9 mouse cellular contexts compared by ENCODE assay signal in the genomic region with DNA sequence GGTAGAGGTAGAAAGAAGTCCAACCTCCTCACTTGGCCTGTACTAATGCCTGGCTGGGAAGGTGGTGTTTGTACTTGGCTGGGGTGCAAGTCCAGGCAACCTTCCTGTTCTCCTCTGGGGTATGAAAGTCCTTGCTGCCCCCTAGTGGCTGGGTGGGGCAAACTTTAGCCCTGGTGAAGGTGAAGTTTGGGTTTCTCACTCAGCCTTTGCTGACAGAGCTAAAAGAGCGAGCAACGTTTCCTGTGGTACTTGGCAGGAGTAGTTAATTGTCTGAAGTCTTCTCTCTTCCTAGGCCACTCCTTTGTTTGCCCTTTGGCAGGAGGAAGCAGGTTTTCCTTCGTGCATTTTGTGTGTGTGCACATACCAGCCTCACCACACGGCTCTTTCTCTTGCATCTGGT. TPM values are rescaled to one million over a fixed set of nuclear protein-coding genes. Genes with fewer than 3 reads are reported as not detected.
DNase-seq lines count a peak whose midpoint lies in the region; ATAC-seq and TF ChIP-seq lines count a peak whose summit lies in the region.
"Had no signal": no experiment of that assay in that cellular context is flagged by ENCODE, and none has a peak within 500 bp of the region (broad histone marks: within the 10 kb centered on the region; RNA-seq: fewer than 3 reads in every experiment).

No protein-coding gene starts in this region.

- peak; percentile 65 for DNase-seq in 3T3-L1 (ENCODE audit: low read depth, low spot score)
- DNase-seq in adrenal gland, postnatal 14 days, result peak; percentile 80
- DNase-seq in layer of hippocampus, postnatal 25 days (ENCODE audit: extremely low spot score in 1 of 2, low spot score in 1 of 2), result peak; percentile 22 to 70
- peak; percentile 47 to 52 for DNase-seq in thymus, adult 18-20 months
- DNase-seq in yolk sac, embryonic 10.5 days (ENCODE audit: low spot score), result no peak

- TF ChIP-seq CTCF in C2C12 (IDR thresholded peaks at IDR 0.05; ENCODE audit: control insufficient read depth, insufficient read depth, insufficient read length), result peak; percentile 70

- no peaks in the 10 kb centered on the region for H3K36me3 ChIP-seq in C2C12 (ENCODE audit: control insufficient read depth, insufficient read depth)
- H3K36me3 ChIP-seq: neural tube, embryonic 13.5 days had no signal

- no peaks in the 10 kb centered on the region for H3K79me2 ChIP-seq in C2C12 (ENCODE audit: control insufficient read depth, insufficient read depth)

- peak; percentile 58 for ATAC-seq in granulocyte monocyte progenitor cell, adult 5-6 weeks (replicated peaks; ENCODE audit: poor library complexity, severe bottlenecking)
- peak; percentile 75 for ATAC-seq in monocyte, adult 5-6 weeks (replicated peaks; ENCODE audit: insufficient number of reproducible peaks, low FRiP score, low TSS enrichment, poor library complexity, severe bottlenecking)

- no peak overlapping the region for H3ac ChIP-seq in C2C12 (ENCODE audit: control insufficient read depth, insufficient read length, low read depth)

- H3K79me3 ChIP-seq in C2C12 (ENCODE audit: low read depth), result no peaks in the 10 kb centered on the region

- no peak overlapping the region for H3K4me3 ChIP-seq in C2C12 (ENCODE audit: insufficient read depth, poor library complexity, severe bottlenecking)
- H3K4me3 ChIP-seq: neural tube, embryonic 13.5 days had no signal

- no peaks in the 10 kb centered on the region for H3K27me3 ChIP-seq in C2C12 (ENCODE audit: control insufficient read depth, insufficient read depth, insufficient read length)
- H3K27me3 ChIP-seq: neural tube, embryonic 13.5 days had no signal

TF ChIP-seq in C2C12, 6 proteins besides CTCF, POLR2A, EP300 and RAD21:
- no peak for TF ChIP-seq USF1 (IDR thresholded peaks at IDR 0.05; ENCODE audit: low read depth)
- no peak for TF ChIP-seq MAX (IDR thresholded peaks at IDR 0.05)
- no peak for TF ChIP-seq FOSL1 (IDR thresholded peaks at IDR 0.05; ENCODE audit: insufficient read depth, low read length, poor library complexity, severe bottlenecking)
- no peak for TF ChIP-seq MYOD1 (IDR thresholded peaks at IDR 0.05; ENCODE audit: control insufficient read depth, insufficient read length, low read depth)
- TF ChIP-seq CEBPB (IDR thresholded peaks at IDR 0.05; ENCODE audit: low read depth), result no peak
- TF ChIP-seq MYOG (IDR thresholded peaks at IDR 0.05; ENCODE audit: control insufficient read depth, extremely low read depth, insufficient read length), result no peak

RNA-seq across cellular contexts. Expression of gene Pigh, which starts 3.1 kb away (rescaled TPM):
- 2.7 TPM for polyA plus RNA-seq in C2C12 (2012; fragmentation: generic; extraction: Trizol)
- total RNA-seq in adrenal gland, postnatal 14 days (2021), result 8.2 and 10.0 TPM in 2 replicates
- total RNA-seq in granulocyte monocyte progenitor cell, adult 5-6 weeks (2014; fragmentation: Nextera tagmentation), result 13.6 and 14.3 TPM in 2 replicates
- total RNA-seq in granulocyte monocyte progenitor cell, adult 5-6 weeks (2017), result 14.7 and 14.8 TPM in 2 replicates
- 10 to 100 TPM; 10.1 to 10.9 TPM for total RNA-seq in layer of hippocampus, postnatal 25 days (2021)
- 8.3 to 19.9 TPM (median 8.3 TPM) in 3 replicates for total RNA-seq in monocyte, adult 5-6 weeks (2017)

RNA-seq across cellular contexts. Expression of gene Arg2, which starts 38.0 kb away (rescaled TPM):
- 0.15 TPM for polyA plus RNA-seq in C2C12 (2012; fragmentation: generic; extraction: Trizol)
- total RNA-seq in adrenal gland, postnatal 14 days (2021), result not detected in 2 replicates
- total RNA-seq in granulocyte monocyte progenitor cell, adult 5-6 weeks (2014; fragmentation: Nextera tagmentation), result not detected in 2 replicates
- total RNA-seq in granulocyte monocyte progenitor cell, adult 5-6 weeks (2017), result 0.26 TPM in 1 of 2 replicates, not detected in the other
- 1 to 10 TPM; 3.1 to 4.3 TPM for total RNA-seq in layer of hippocampus, postnatal 25 days (2021)
- not detected in 3 replicates for total RNA-seq in monocyte, adult 5-6 weeks (2017)
